Mouse (Mus musculus): Measurements from ENCODE around the gene Slc22a20. TPM values are rescaled to one million over a fixed set of nuclear protein-coding genes. Genes with fewer than 3 reads are reported as not detected.

The Slc22a20 gene
- polyA plus RNA-seq, 1 experiment: 0.80 TPM

DNA sequence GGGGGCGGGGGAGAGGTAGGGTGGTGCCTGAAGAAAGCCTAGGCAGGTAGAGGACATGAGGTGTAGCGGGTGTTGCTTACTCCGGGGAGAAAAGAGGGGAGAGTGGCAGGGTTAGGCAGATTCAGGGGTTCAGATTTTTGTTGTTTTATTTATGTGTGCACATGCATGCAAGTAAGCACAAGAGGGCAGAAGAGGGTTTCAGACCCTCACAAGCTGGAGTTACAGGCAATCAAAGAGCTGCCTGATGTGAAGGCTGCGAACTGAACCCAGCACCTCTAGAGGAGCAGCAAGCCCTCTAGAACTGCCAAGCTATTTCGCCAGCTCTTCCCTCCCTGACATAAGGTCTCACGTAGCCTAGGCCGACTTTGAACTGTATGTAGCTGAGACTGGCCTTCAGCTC lies 30.6 kb upstream of the Slc22a20 start:
- H3K4me1 ChIP-seq (ENCODE audit: control insufficient read depth, insufficient read depth, low read length): peaks cover 2% of the 10 kb centered on the region; the same call in 1 of the 2 replicates

DNA sequence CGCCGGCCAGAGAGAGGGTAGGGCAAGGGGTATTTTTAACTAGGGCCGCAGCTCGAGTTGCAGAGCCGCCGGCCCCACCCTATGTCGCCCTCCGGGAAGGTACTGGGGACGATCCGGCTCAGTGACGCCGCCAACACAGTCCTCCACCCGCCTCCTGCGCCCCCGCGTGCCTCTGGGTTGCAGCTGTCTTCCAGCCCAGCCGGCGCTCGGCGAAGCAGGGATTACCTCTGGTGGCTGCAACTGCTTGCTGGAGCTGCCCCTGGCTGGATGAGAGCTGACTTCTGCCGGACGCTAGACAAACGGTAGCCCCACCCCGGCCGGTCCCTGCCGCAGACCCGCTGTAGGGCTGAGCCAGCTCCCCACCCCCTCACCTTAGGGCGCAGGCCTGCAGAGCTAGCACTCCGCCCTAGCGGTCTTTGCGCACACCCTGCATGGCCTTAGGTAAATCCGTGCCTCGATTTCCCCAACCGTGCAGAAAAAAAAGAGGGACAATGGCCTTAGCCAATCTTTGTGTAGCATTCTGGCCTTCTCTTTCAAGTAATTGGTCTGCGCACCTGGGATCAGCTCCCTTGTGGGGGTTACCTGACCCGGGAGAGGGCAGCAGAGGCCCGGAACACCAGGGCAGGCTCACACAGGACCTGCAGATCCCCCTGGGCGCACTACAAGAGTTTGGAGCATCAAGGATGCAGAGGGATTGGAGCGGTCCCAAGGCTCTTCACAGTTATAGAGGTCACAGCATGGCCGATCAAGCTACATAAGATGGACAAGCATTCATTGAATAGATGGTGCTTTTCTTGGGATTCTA lies 29.8 kb upstream of the Slc22a20 start, which contains the start of gene Capn1:
Gene Capn1 (minus strand): TSS at position 387 of the 805 bp plus-strand sequence.
- TF ChIP-seq POLR2A (IDR thresholded peaks at IDR 0.05; ENCODE audit: borderline replicate concordance, control insufficient read depth, low read depth, low read length) (peak; percentile 45; the same call in 1 of the 2 replicates), CTCF (IDR thresholded peaks at IDR 0.05; ENCODE audit: control insufficient read depth, insufficient read depth, low read length) (no peak)
- H3K27ac ChIP-seq (ENCODE audit: control insufficient read depth, insufficient read depth, low read depth, low read length, poor library complexity): peak within 1 kb of the TSS; percentile 86

More for the DNA sequence above, 30.6 kb upstream of the Slc22a20 start:
- no peak overlapping the region for H3K27ac ChIP-seq (ENCODE audit: control insufficient read depth, insufficient read depth, low read depth, low read length, poor library complexity)
- TF ChIP-seq CTCF (IDR thresholded peaks at IDR 0.05; ENCODE audit: control insufficient read depth, insufficient read depth, low read length): no peak
- no peak for TF ChIP-seq POLR2A (IDR thresholded peaks at IDR 0.05; ENCODE audit: borderline replicate concordance, control insufficient read depth, low read depth, low read length)
- WGBS: 73% methylated on average over 7 of the region's 7 CpGs
- no peak overlapping the region for H3K4me3 ChIP-seq (replicated peaks; ENCODE audit: control insufficient read depth, low read depth, low read length)

DNA sequence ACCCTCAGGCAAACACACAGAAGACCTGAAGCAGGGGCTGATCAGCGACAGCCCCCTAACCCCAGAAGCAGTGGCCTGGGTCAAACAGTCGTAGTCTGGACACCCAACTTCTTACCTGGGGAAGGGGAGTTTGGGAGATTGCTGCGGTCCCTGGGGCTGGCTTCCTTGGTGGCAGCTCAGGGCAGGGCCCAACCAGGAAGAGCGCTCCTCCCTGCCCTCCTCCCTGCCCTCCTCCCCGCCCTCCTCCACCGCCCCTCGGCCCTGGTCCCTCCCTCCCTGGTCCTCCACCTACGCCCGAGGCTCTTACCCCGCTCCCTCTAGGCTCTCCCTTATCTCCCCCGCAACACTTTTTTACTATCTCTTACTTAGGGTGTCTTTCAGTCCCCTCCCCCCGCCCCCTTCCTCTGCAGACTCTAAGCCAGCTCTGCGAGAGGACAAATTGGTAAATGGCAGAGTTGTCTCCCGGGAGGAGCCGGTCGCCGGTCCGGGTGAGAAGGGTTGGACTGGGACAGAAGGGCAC lies 29.1 kb upstream of the Slc22a20 start:
- peaks cover 1% of the 10 kb centered on the region; the same call in 1 of the 2 replicates for H3K4me1 ChIP-seq (ENCODE audit: control insufficient read depth, insufficient read depth, low read length)
- 3% methylated on average over 18 of the region's 18 CpGs for WGBS
- TF ChIP-seq POLR2A (IDR thresholded peaks at IDR 0.05; ENCODE audit: borderline replicate concordance, control insufficient read depth, low read depth, low read length) (peak; percentile 82; the same call in 1 of the 2 replicates), CTCF (IDR thresholded peaks at IDR 0.05; ENCODE audit: control insufficient read depth, insufficient read depth, low read length) (no peak)
- H3K4me3 ChIP-seq (replicated peaks; ENCODE audit: control insufficient read depth, low read depth, low read length): peak overlapping the region; percentile 91
- peak overlapping the region; percentile 86 for H3K27ac ChIP-seq (ENCODE audit: control insufficient read depth, insufficient read depth, low read depth, low read length, poor library complexity)

More for the DNA sequence above, 29.8 kb upstream of the Slc22a20 start, which contains the start of gene Capn1:
- peaks cover 1% of the 10 kb centered on the region; the same call in 1 of the 2 replicates for H3K4me1 ChIP-seq (ENCODE audit: control insufficient read depth, insufficient read depth, low read length)
- WGBS: 6% methylated on average over 40 of the region's 40 CpGs
- peak within 1 kb of the TSS; percentile 91 for H3K4me3 ChIP-seq (replicated peaks; ENCODE audit: control insufficient read depth, low read depth, low read length)

DNA sequence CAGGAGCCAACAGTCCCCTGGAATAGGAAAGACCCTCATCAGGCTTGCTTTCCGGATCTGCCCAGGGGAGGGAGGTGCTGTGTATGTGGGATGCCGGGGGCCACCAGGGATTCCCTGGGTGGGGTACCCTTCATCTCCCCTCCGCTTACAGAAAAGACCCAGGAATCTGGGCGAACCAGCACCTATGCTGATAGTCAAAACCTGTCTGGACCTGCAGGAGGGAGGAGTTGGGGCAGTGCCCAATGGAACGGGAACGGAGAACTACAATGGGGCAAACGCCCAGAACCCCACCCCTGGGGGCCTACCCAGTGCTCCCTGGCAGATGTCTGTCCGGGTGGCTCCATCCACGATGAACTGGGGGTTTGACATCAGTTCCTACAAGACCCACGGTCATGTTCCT lies 27.7 kb upstream of the Slc22a20 start:
- no peak overlapping the region for H3K27ac ChIP-seq (ENCODE audit: control insufficient read depth, insufficient read depth, low read depth, low read length, poor library complexity)
- peaks cover 1% of the 10 kb centered on the region; the same call in 1 of the 2 replicates for H3K4me1 ChIP-seq (ENCODE audit: control insufficient read depth, insufficient read depth, low read length)

DNA sequence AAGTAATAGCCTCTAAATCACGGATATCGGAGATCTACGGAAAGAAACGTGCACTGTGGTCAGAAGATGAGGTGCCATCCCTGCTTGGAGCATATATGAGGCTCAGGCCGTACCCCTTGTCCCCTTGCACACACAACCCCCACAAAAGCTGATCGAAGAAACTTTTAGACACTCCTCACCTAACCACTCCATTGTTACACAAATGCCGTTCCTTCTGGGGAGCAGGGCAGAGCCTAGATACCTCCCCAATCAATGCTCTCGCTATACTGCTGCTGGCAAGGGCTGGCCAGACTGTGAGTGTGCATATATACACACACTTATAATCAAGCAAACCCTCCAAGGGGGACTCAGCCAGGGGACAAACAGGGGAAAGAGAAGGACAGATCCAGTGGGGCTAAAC lies 23.2 kb upstream of the Slc22a20 start:
- 97% methylated on average over 8 of the region's 8 CpGs for WGBS
- TF ChIP-seq POLR2A (IDR thresholded peaks at IDR 0.05; ENCODE audit: borderline replicate concordance, control insufficient read depth, low read depth, low read length) (no peak), CTCF (IDR thresholded peaks at IDR 0.05; ENCODE audit: control insufficient read depth, insufficient read depth, low read length) (no peak)

More for the DNA sequence above, 27.7 kb upstream of the Slc22a20 start:
- H3K4me3 ChIP-seq (replicated peaks; ENCODE audit: control insufficient read depth, low read depth, low read length): peak overlapping the region; percentile 91
- no peak for TF ChIP-seq CTCF (IDR thresholded peaks at IDR 0.05; ENCODE audit: control insufficient read depth, insufficient read depth, low read length)
- TF ChIP-seq POLR2A (IDR thresholded peaks at IDR 0.05; ENCODE audit: borderline replicate concordance, control insufficient read depth, low read depth, low read length): no peak
- WGBS: 89% methylated on average over 10 of the region's 10 CpGs

DNA sequence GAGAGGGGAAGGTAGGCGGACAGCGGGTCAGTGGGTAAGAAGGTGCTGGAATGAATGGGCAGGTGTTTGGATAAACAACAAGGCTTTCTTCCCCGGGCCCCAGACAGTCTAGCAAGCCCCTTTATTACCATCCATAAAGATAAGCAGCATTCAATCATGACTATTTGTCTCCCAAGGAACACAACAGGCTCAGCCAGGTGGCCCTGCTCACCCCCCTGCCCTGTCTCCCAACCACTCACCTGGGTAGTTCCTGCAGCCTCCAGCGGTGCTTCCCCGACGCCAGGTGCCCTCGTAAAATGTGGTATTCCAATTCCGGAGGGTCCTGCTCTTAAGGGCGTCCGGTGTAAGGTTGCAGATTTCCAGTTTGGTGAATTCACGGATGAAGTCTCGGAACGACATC lies 21.1 kb upstream of the Slc22a20 start:
- WGBS: 96% methylated on average over 13 of the region's 13 CpGs
- no peak overlapping the region for H3K27ac ChIP-seq (ENCODE audit: control insufficient read depth, insufficient read depth, low read depth, low read length, poor library complexity)
- no peak for TF ChIP-seq POLR2A (IDR thresholded peaks at IDR 0.05; ENCODE audit: borderline replicate concordance, control insufficient read depth, low read depth, low read length)
- TF ChIP-seq CTCF (IDR thresholded peaks at IDR 0.05; ENCODE audit: control insufficient read depth, insufficient read depth, low read length): no peak
- no peak overlapping the region for H3K4me3 ChIP-seq (replicated peaks; ENCODE audit: control insufficient read depth, low read depth, low read length)
- no peaks in the 10 kb centered on the region; the same call in 1 of the 2 replicates for H3K4me1 ChIP-seq (ENCODE audit: control insufficient read depth, insufficient read depth, low read length)

More for the DNA sequence above, 23.2 kb upstream of the Slc22a20 start:
- H3K27ac ChIP-seq (ENCODE audit: control insufficient read depth, insufficient read depth, low read depth, low read length, poor library complexity): no peak overlapping the region
- H3K4me1 ChIP-seq (ENCODE audit: control insufficient read depth, insufficient read depth, low read length): no peaks in the 10 kb centered on the region; the same call in 1 of the 2 replicates
- no peak overlapping the region for H3K4me3 ChIP-seq (replicated peaks; ENCODE audit: control insufficient read depth, low read depth, low read length)

DNA sequence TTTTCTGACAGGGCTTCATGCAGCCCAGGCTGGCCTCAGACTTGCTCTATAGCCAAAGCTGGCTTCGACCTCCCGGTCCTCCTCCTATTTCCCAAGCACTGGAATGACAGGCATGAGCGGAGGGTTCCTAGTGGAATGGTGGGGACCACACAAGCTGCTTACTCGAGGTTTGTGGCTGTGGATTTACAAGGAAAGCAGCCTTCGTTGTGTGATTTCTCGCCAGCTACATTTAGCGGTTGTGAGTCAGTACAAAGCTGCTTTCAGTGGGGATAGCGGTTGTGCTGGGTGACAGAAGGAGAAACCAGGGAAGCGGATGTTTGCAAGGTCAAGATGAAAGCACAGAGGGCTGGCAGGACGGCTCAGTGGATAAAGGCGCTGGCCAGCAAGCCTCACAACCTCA lies 19.6 kb upstream of the Slc22a20 start:
- TF ChIP-seq POLR2A (IDR thresholded peaks at IDR 0.05; ENCODE audit: borderline replicate concordance, control insufficient read depth, low read depth, low read length): no peak
- TF ChIP-seq CTCF (IDR thresholded peaks at IDR 0.05; ENCODE audit: control insufficient read depth, insufficient read depth, low read length): no peak
- Histone ChIP-seq H3K4me3 (replicated peaks; ENCODE audit: control insufficient read depth, low read depth, low read length) (no peak overlapping the region), H3K27ac (ENCODE audit: control insufficient read depth, insufficient read depth, low read depth, low read length, poor library complexity) (no peak overlapping the region), H3K4me1 (ENCODE audit: control insufficient read depth, insufficient read depth, low read length) (no peaks in the 10 kb centered on the region; the same call in 1 of the 2 replicates)
- 89% methylated on average over 11 of the region's 11 CpGs for WGBS

DNA sequence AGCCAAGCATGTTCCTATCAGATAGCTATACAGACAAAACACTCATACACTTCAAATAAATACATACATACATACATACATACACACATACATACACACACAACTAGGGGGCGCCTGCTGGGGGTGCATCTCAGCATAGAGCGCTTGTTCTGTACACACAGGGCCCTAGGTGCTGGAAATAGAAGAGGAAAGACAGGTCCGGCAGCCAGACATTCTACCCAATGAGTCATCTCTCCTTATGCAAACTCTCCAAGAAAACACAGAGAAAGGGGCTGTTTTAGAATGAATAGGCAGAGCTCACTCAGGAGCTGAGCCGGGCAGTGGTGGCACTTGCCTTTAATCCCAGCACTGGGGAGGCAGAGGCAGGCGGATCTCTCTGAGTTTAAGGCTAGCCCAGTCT lies 14.0 kb upstream of the Slc22a20 start:
- H3K4me1 ChIP-seq (ENCODE audit: control insufficient read depth, insufficient read depth, low read length): peaks cover 5% of the 10 kb centered on the region
- H3K27ac ChIP-seq (ENCODE audit: control insufficient read depth, insufficient read depth, low read depth, low read length, poor library complexity): no peak overlapping the region
- TF ChIP-seq CTCF (IDR thresholded peaks at IDR 0.05; ENCODE audit: control insufficient read depth, insufficient read depth, low read length): no peak
- TF ChIP-seq POLR2A (IDR thresholded peaks at IDR 0.05; ENCODE audit: borderline replicate concordance, control insufficient read depth, low read depth, low read length): no peak
- 86% methylated on average over 5 of the region's 5 CpGs for WGBS
- H3K4me3 ChIP-seq (replicated peaks; ENCODE audit: control insufficient read depth, low read depth, low read length): no peak overlapping the region
